Mouse (Mus musculus) megakaryocyte, embryonic 14.5 days (primary cell): ENCODE data around the gene Clasp1.

Experiments used
- FLI1 ChIP-seq: IDR thresholded peaks from 2 replicates; pipeline ENCODE4 v1.6.1; 2012; ENCODE audit warnings: low read length, inconsistent platforms, mixed read lengths
- GATA1 ChIP-seq: IDR thresholded peaks from 3 replicates; pipeline ENCODE4 v1.6.1; 2012; ENCODE audit warnings: mixed read lengths, low read length, inconsistent platforms, borderline replicate concordance

DNA sequence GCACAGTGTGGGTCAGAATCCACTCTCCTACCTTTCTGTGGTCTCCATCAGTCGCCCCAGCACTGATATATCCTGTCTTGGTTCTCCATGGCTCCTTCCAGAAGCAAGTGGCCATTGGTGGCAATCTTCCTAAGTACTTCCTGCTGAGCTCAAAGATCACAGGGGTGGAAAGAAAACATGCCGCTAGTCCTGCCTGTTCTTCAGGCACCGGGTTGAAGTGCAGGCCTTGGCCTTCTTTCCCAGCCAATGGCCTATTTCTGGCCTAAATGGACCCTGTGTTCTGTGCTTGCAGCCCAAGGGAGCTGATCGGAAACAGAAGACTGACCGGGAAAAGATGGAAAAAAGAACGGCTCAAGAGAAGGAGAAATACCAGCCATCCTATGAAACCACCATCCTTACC is 269.9 kb downstream of the Clasp1 start:
- TF ChIP-seq GATA1: no peak
- no peak for TF ChIP-seq FLI1
